Mouse (Mus musculus) forebrain, embryonic 14.5 days (tissue): ENCODE data around the gene Apaf1. TPM values are rescaled to one million over a fixed set of nuclear protein-coding genes. Genes with fewer than 3 reads are reported as not detected.

Experiments used
- ATAC-seq: fragments of 200-750 bp; cut with Nextera tagmentation; 2 replicates; pipeline ENCODE4 v1.8.0; 2017; ENCODE audit warnings: mild to moderate bottlenecking, moderate library complexity
- DNase-seq: peaks from one replicate; pipeline ENCODE4 v3.0.0-alpha.2; 2015; ENCODE audit warnings: low spot score
- H3K27ac ChIP-seq: fragments of 300-500 bp; sonication (generic); 2 replicates; pipeline ENCODE4 v1.5.1; 2014; ENCODE audit warnings: low read depth, mild to moderate bottlenecking, control low read depth, low read length, moderate library complexity
- H3K27me3 ChIP-seq: fragments of 300-500 bp; sonication (generic); replicated peaks from 2 replicates; pipeline ENCODE4 v1.6.1; 2014; ENCODE audit warnings: low read length, control low read depth, mixed read lengths; ENCODE audit not compliant: control insufficient read depth, insufficient read depth
- H3K36me3 ChIP-seq: fragments of 300-500 bp; sonication (generic); 2 replicates; pipeline ENCODE4 v1.6.1; 2014; ENCODE audit warnings: low read length, control low read depth; ENCODE audit not compliant: control insufficient read depth, insufficient read depth
- H3K4me1 ChIP-seq: fragments of 300-500 bp; sonication (generic); 2 replicates; pipeline ENCODE4 v1.6.1; 2014; ENCODE audit warnings: antibody characterized with exemption, low read length, control low read depth; ENCODE audit not compliant: control insufficient read depth, insufficient read depth
- H3K4me2 ChIP-seq: fragments of 300-500 bp; sonication (generic); 2 replicates; pipeline ENCODE4 v1.6.1; 2014; ENCODE audit warnings: mild to moderate bottlenecking, control low read depth, low read length
- H3K4me3 ChIP-seq: fragments of 300-500 bp; sonication (generic); 2 replicates; pipeline ENCODE4 v1.5.1; 2014; ENCODE audit warnings: low read depth, low read length, control low read depth
- H3K9ac ChIP-seq: fragments of 300-500 bp; sonication (generic); 2 replicates; pipeline ENCODE4 v1.6.1; 2014; ENCODE audit warnings: mild to moderate bottlenecking, low read length, control low read depth, moderate library complexity
- H3K9me3 ChIP-seq: fragments of 300-500 bp; sonication (generic); replicated peaks from 2 replicates; pipeline ENCODE4 v1.6.1; 2016; ENCODE audit warnings: low read length, control low read depth, mixed read lengths; ENCODE audit not compliant: control insufficient read depth
- WGBS: fragments of 180-500 bp; shearing (Covaris S2); extraction: QIAGEN DNeasy Blood & Tissue Kit; methylation state at CpG from one replicate; pipeline ENCODE4 v1.1.7; 2014; 5-methylcytosine and 5-hydroxymethylcytosine counted together
- polyA plus RNA-seq: library from polyadenylated mRNA; unstranded; fragments of >200 nt; fragmentation: Nextera tagmentation; extraction: Ambion mirVana; gene quantifications from 2 replicates; pipeline ENCODE4 v1.2.1, GENCODE M21; 2014

Gene Apaf1
- polyA plus RNA-seq, 1 experiment from 2014 or later = 22.9 TPM

DNA sequence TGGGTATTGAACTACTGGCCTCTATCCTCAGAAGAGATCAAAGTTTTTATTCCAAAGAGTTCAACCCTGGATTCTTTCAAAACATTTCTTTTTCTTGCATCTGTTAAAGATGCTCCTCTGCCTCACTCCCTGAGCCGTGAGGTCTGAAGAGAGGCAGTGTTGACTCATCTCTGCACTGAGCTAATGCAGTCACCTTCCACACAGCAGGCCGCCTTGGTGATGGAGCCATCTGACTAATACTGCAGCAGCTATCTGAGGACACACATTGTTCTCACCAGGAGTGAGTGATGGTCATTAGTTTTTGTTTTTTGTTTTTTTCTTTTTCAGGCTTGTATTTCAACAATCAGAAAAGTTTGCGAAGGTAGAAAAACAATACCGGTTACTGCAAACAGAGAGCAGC is 10.2 kb upstream of the Apaf1 start:
- no peak for ATAC-seq

GRCm38 (mm10) chr10:91083393-91083927 is 890 bp upstream of the Apaf1 start:
- Histone ChIP-seq H3K4me1 (no peaks in the 10 kb centered on the region), H3K27ac (peak overlapping the region; percentile 57; the same call in 1 of the 2 replicates), H3K36me3 (peaks cover 6% of the 10 kb centered on the region; the same call in 1 of the 2 replicates), H3K4me3 (peak overlapping the region; percentile 67), H3K9me3 (no peaks in the 10 kb centered on the region), H3K9ac (peak overlapping the region; percentile 74), H3K4me2 (peak overlapping the region; percentile 61), H3K27me3 (no peaks in the 10 kb centered on the region)
- 46% methylated on average over 12 of the region's 12 CpGs for WGBS
- ATAC-seq = no peak
- no peak for DNase-seq

More for the DNA sequence above, 10.2 kb upstream of the Apaf1 start:
- Histone ChIP-seq H3K4me2 (no peak overlapping the region), H3K9ac (no peak overlapping the region), H3K9me3 (no peaks in the 10 kb centered on the region), H3K27ac (no peak overlapping the region), H3K4me3 (no peak overlapping the region), H3K4me1 (no peaks in the 10 kb centered on the region), H3K36me3 (no peaks in the 10 kb centered on the region), H3K27me3 (no peaks in the 10 kb centered on the region)
- no peak for DNase-seq
- WGBS = 91% methylated on average over 4 of the region's 4 CpGs

DNA sequence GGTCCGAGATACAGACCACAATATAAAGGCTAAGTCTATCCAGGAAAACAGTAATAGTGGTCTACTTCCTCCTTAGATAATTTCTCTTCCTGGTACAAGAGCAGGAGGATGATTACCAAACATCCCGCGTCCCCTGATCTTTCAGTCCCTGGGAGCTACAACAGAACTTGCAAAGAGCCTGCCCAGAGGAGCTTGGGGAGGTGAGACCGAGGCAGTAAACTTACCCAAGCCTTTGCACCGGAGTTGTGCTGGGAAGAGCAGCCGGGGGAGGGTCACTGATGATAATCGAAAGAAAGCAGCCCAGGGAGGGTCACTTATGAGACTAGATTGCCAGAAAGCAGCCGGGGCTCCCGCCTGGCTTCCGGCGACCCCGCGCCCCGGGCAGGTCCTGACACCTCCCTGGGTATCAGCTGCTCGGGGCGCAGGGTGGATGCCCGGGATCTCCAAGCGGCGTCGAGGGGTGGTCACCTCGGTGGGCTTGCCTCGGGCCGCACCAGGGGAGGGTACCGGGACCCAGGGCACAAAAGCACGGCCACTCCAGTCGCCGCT is 537 bp downstream of the Apaf1 start:
- H3K4me2 ChIP-seq = peak overlapping the region; percentile 61
- WGBS = under 1% methylated on average over 23 of the region's 27 CpGs
- H3K4me3 ChIP-seq = peak overlapping the region; percentile 67
- H3K9ac ChIP-seq = peak overlapping the region; percentile 76
- no peaks in the 10 kb centered on the region for H3K27me3 ChIP-seq
- no peaks in the 10 kb centered on the region for H3K4me1 ChIP-seq
- H3K27ac ChIP-seq = peak overlapping the region; percentile 84
- ATAC-seq = no peak; the same call in 1 of the 2 replicates
- H3K36me3 ChIP-seq = peaks cover 18% of the 10 kb centered on the region
- peak; percentile 44 for DNase-seq
- no peaks in the 10 kb centered on the region for H3K9me3 ChIP-seq

DNA sequence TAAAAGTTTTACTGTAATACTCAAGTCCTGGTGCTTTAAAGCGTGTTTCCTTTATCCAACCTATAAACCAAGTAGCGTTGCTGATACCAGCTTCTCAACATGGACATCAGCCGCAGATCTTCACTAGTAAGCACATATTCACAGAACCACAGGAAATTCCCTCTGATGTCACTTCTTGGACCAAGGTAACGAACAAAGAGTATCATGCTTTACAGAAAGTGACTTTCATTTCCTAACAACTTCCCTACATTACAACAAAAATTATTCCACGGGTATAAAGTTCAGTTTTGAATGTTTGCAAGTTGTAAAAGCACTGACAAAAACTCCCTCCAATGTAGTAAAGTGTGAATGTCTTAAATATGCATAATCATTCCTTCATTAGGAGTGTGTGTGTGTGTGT is 2.0 kb downstream of the Apaf1 start:
- WGBS = 90% methylated on average over 5 of the region's 5 CpGs
- H3K4me2 ChIP-seq = no peak overlapping the region

DNA sequence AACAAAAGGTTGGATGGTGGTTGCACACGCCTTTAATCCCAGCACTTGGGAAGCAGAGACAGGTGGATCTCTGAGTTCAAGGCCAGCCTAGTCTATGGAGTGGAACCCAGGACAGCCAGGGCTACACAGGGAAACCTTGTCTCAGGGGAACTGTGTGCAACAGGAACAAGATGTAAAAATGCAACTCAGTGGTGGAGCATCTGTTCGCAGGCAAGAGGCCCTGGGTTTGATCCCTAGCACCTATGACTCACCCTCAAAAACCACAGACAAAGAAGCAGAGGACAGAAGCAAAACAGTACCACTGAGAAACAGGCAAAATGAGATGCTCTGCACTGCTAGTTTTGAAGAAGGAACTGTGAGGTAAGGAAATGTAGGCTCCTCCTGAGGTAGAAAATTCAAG is 5.9 kb downstream of the Apaf1 start:
- no peaks in the 10 kb centered on the region for H3K27me3 ChIP-seq
- WGBS = 85% methylated on average over 2 of the region's 2 CpGs
- DNase-seq = no peak
- H3K4me1 ChIP-seq = no peaks in the 10 kb centered on the region
- H3K27ac ChIP-seq = no peak overlapping the region
- no peak overlapping the region for H3K4me2 ChIP-seq
- no peak for ATAC-seq
- H3K9ac ChIP-seq = no peak overlapping the region
- H3K4me3 ChIP-seq = no peak overlapping the region
- no peaks in the 10 kb centered on the region for H3K9me3 ChIP-seq
- peaks cover 38% of the 10 kb centered on the region for H3K36me3 ChIP-seq

More for the DNA sequence above, 2.0 kb downstream of the Apaf1 start:
- H3K36me3 ChIP-seq = peaks cover 31% of the 10 kb centered on the region
- DNase-seq (no peak), ATAC-seq (no peak)
- H3K4me3 ChIP-seq = no peak overlapping the region
- H3K4me1 ChIP-seq = no peaks in the 10 kb centered on the region
- H3K9me3 ChIP-seq = no peaks in the 10 kb centered on the region
- no peak overlapping the region for H3K27ac ChIP-seq
- H3K27me3 ChIP-seq = no peaks in the 10 kb centered on the region
- no peak overlapping the region for H3K9ac ChIP-seq

GRCm38 (mm10) chr10:91073345-91073744 is 9.2 kb downstream of the Apaf1 start:
- Histone ChIP-seq H3K4me1 (no peaks in the 10 kb centered on the region), H3K4me2 (no peak overlapping the region), H3K4me3 (no peak overlapping the region), H3K36me3 (peaks cover 34% of the 10 kb centered on the region), H3K27ac (no peak overlapping the region), H3K27me3 (no peaks in the 10 kb centered on the region), H3K9me3 (no peaks in the 10 kb centered on the region), H3K9ac (no peak overlapping the region)
- ATAC-seq = no peak
- 85% methylated on average over 3 of the region's 3 CpGs for WGBS
- peak; percentile 61 for DNase-seq

GRCm38 (mm10) chr10:91071768-91072167 is 10.8 kb downstream of the Apaf1 start:
- H3K4me2 ChIP-seq = no peak overlapping the region
- H3K27me3 ChIP-seq = no peaks in the 10 kb centered on the region
- H3K9me3 ChIP-seq = no peaks in the 10 kb centered on the region
- no peaks in the 10 kb centered on the region for H3K4me1 ChIP-seq
- WGBS = 57% methylated on average over 1 of the region's 1 CpGs
- no peak overlapping the region for H3K4me3 ChIP-seq
- H3K27ac ChIP-seq = no peak overlapping the region
- ATAC-seq = no peak
- H3K36me3 ChIP-seq = peaks cover 23% of the 10 kb centered on the region
- H3K9ac ChIP-seq = no peak overlapping the region
- DNase-seq = peak; percentile 65

GRCm38 (mm10) chr10:91062355-91062754 is 20.2 kb downstream of the Apaf1 start:
- no peak for ATAC-seq
- WGBS = 92% methylated on average over 6 of the region's 6 CpGs
- peaks cover 45% of the 10 kb centered on the region for H3K36me3 ChIP-seq

GRCm38 (mm10) chr10:91060742-91061141 is 21.8 kb downstream of the Apaf1 start:
- Histone ChIP-seq H3K27me3 (no peaks in the 10 kb centered on the region), H3K9me3 (no peaks in the 10 kb centered on the region), H3K36me3 (peaks cover 34% of the 10 kb centered on the region), H3K27ac (no peak overlapping the region), H3K4me1 (no peaks in the 10 kb centered on the region), H3K4me3 (no peak overlapping the region), H3K9ac (no peak overlapping the region), H3K4me2 (no peak overlapping the region)
- 37% methylated on average over 5 of the region's 5 CpGs for WGBS
- ATAC-seq (peak; percentile 63; the same call in 1 of the 2 replicates), DNase-seq (peak; percentile 62)

More at GRCm38 (mm10) chr10:91062355-91062754, 20.2 kb downstream of the Apaf1 start:
- H3K27me3 ChIP-seq = no peaks in the 10 kb centered on the region
- no peak overlapping the region for H3K4me3 ChIP-seq
- no peak overlapping the region for H3K27ac ChIP-seq
- H3K9me3 ChIP-seq = no peaks in the 10 kb centered on the region
- no peak for DNase-seq
- H3K4me2 ChIP-seq = no peak overlapping the region
- H3K9ac ChIP-seq = no peak overlapping the region
- H3K4me1 ChIP-seq = no peaks in the 10 kb centered on the region
